Mouse (Mus musculus): ENCODE measurements around the gene Tmem132d. TPM values are rescaled to one million over a fixed set of nuclear protein-coding genes. Genes with fewer than 3 reads are reported as not detected.

The Tmem132d gene
- polyA plus RNA-seq, 1 experiment from 2014 or later, result 0.02 TPM

GRCm38 (mm10) chr5:128211125-128211524 is 221.8 kb downstream of the Tmem132d start:
- H3K27me3 ChIP-seq, result no peaks in the 10 kb centered on the region
- H3K4me3 ChIP-seq (replicated peaks), result no peak overlapping the region
- 0 out of 2 replicates have a peak, but pooled peaks cover 6% of the 10 kb centered on the region for H3K9me3 ChIP-seq (replicated peaks)
- H3K27ac ChIP-seq, result no peak overlapping the region
- no peak overlapping the region for H3K9ac ChIP-seq
- H3K36me3 ChIP-seq, result no peaks in the 10 kb centered on the region
- H3K4me2 ChIP-seq, result no peak overlapping the region
- no peaks in the 10 kb centered on the region for H3K4me1 ChIP-seq (replicated peaks)
- WGBS (ENCODE audit: insufficient replicate concordance), result 57% methylated on average over 5 of the region's 5 CpGs
- DNase-seq, result no peak
- no peak for ATAC-seq (ENCODE audit: low read depth)

GRCm38 (mm10) chr5:128205716-128206115 is 227.2 kb downstream of the Tmem132d start:
- H3K36me3 ChIP-seq, result no peaks in the 10 kb centered on the region
- H3K4me1 ChIP-seq (replicated peaks), result no peaks in the 10 kb centered on the region
- H3K4me3 ChIP-seq (replicated peaks), result no peak overlapping the region
- H3K4me2 ChIP-seq, result no peak overlapping the region
- DNase-seq (no peak), ATAC-seq (ENCODE audit: low read depth) (no peak)
- peaks cover 16% of the 10 kb centered on the region; the same call in 1 of the 2 replicates for H3K9me3 ChIP-seq (replicated peaks)
- no peak overlapping the region for H3K9ac ChIP-seq
- H3K27ac ChIP-seq, result no peak overlapping the region
- 29% methylated on average over 2 of the region's 2 CpGs for WGBS (ENCODE audit: insufficient replicate concordance)
- no peaks in the 10 kb centered on the region for H3K27me3 ChIP-seq

GRCm38 (mm10) chr5:128204685-128205320 is 228.1 kb downstream of the Tmem132d start:
- H3K9ac ChIP-seq, result no peak overlapping the region
- H3K4me2 ChIP-seq, result no peak overlapping the region
- H3K36me3 ChIP-seq, result no peaks in the 10 kb centered on the region
- H3K9me3 ChIP-seq (replicated peaks), result peaks cover 13% of the 10 kb centered on the region; the same call in 1 of the 2 replicates
- 68% methylated on average over 17 of the region's 17 CpGs for WGBS (ENCODE audit: insufficient replicate concordance)
- H3K4me1 ChIP-seq (replicated peaks), result no peaks in the 10 kb centered on the region
- DNase-seq (no peak), ATAC-seq (ENCODE audit: low read depth) (no peak)
- no peak overlapping the region for H3K27ac ChIP-seq
- H3K4me3 ChIP-seq (replicated peaks), result no peak overlapping the region
- H3K27me3 ChIP-seq, result no peaks in the 10 kb centered on the region

- Histone ChIP-seq H3K27ac (no peak overlapping the region), H3K27me3 (no peaks in the 10 kb centered on the region), H3K4me3 (replicated peaks) (no peak overlapping the region), H3K9me3 (replicated peaks) (peaks cover 13% of the 10 kb centered on the region; the same call in 1 of the 2 replicates), H3K4me2 (no peak overlapping the region), H3K36me3 (no peaks in the 10 kb centered on the region), H3K4me1 (replicated peaks) (no peaks in the 10 kb centered on the region), H3K9ac (no peak overlapping the region)
- DNase-seq, result no peak
- no peak for ATAC-seq (ENCODE audit: low read depth)
- WGBS (ENCODE audit: insufficient replicate concordance), result 40% methylated on average over 9 of the region's 9 CpGs
Measured at GRCm38 (mm10) chr5:128203879-128204581, 228.8 kb downstream of the Tmem132d start.

- H3K36me3 ChIP-seq, result no peaks in the 10 kb centered on the region
- H3K27ac ChIP-seq, result no peak overlapping the region
- no peak overlapping the region for H3K9ac ChIP-seq
- ATAC-seq (ENCODE audit: low read depth) (no peak), DNase-seq (no peak)
- H3K4me1 ChIP-seq (replicated peaks), result no peaks in the 10 kb centered on the region
- H3K9me3 ChIP-seq (replicated peaks), result 0 out of 2 replicates have a peak, but pooled peaks cover 3% of the 10 kb centered on the region
- H3K27me3 ChIP-seq, result no peaks in the 10 kb centered on the region
- no peak overlapping the region for H3K4me3 ChIP-seq (replicated peaks)
- no peak overlapping the region for H3K4me2 ChIP-seq
- WGBS (ENCODE audit: insufficient replicate concordance), result 67% methylated on average over 4 of the region's 4 CpGs
Measured at GRCm38 (mm10) chr5:128194106-128194505, 238.8 kb downstream of the Tmem132d start.

- no peak for DNase-seq
- no peak overlapping the region for H3K4me2 ChIP-seq
- H3K4me1 ChIP-seq (replicated peaks), result no peaks in the 10 kb centered on the region
- no peak for ATAC-seq (ENCODE audit: low read depth)
- H3K36me3 ChIP-seq, result no peaks in the 10 kb centered on the region
- 64% methylated on average over 6 of the region's 6 CpGs for WGBS (ENCODE audit: insufficient replicate concordance)
- H3K9ac ChIP-seq, result no peak overlapping the region
- H3K4me3 ChIP-seq (replicated peaks), result no peak overlapping the region
- H3K27ac ChIP-seq, result no peak overlapping the region
- no peaks in the 10 kb centered on the region for H3K27me3 ChIP-seq
- H3K9me3 ChIP-seq (replicated peaks), result 0 out of 2 replicates have a peak, but pooled peaks cover 3% of the 10 kb centered on the region
Measured at GRCm38 (mm10) chr5:128192485-128193055, 240.3 kb downstream of the Tmem132d start.

GRCm38 (mm10) chr5:128191710-128192109 is 241.2 kb downstream of the Tmem132d start:
- WGBS (ENCODE audit: insufficient replicate concordance), result 67% methylated on average over 9 of the region's 9 CpGs
- ATAC-seq (ENCODE audit: low read depth) (no peak), DNase-seq (no peak)
- H3K4me2 ChIP-seq, result no peak overlapping the region
- no peaks in the 10 kb centered on the region for H3K27me3 ChIP-seq
- H3K9ac ChIP-seq, result no peak overlapping the region
- no peaks in the 10 kb centered on the region for H3K36me3 ChIP-seq
- H3K27ac ChIP-seq, result no peak overlapping the region
- no peak overlapping the region for H3K4me3 ChIP-seq (replicated peaks)
- H3K4me1 ChIP-seq (replicated peaks), result no peaks in the 10 kb centered on the region
- 0 out of 2 replicates have a peak, but pooled peaks cover 6% of the 10 kb centered on the region for H3K9me3 ChIP-seq (replicated peaks)

GRCm38 (mm10) chr5:128190243-128190820 is 242.5 kb downstream of the Tmem132d start:
- DNase-seq, result no peak
- Histone ChIP-seq H3K9ac (no peak overlapping the region), H3K9me3 (replicated peaks) (0 out of 2 replicates have a peak, but pooled peaks cover 6% of the 10 kb centered on the region), H3K4me3 (replicated peaks) (no peak overlapping the region), H3K4me1 (replicated peaks) (no peaks in the 10 kb centered on the region), H3K27me3 (no peaks in the 10 kb centered on the region), H3K4me2 (no peak overlapping the region), H3K36me3 (no peaks in the 10 kb centered on the region), H3K27ac (no peak overlapping the region)
- no peak for ATAC-seq (ENCODE audit: low read depth)
- WGBS (ENCODE audit: insufficient replicate concordance), result 71% methylated on average over 14 of the region's 14 CpGs

- Histone ChIP-seq H3K4me3 (replicated peaks) (no peak overlapping the region), H3K27me3 (no peaks in the 10 kb centered on the region), H3K4me2 (no peak overlapping the region), H3K9me3 (replicated peaks) (no peaks in the 10 kb centered on the region), H3K4me1 (replicated peaks) (no peaks in the 10 kb centered on the region), H3K27ac (no peak overlapping the region), H3K36me3 (no peaks in the 10 kb centered on the region), H3K9ac (no peak overlapping the region)
- DNase-seq (no peak), ATAC-seq (ENCODE audit: low read depth) (no peak)
- WGBS (ENCODE audit: insufficient replicate concordance), result 55% methylated on average over 2 of the region's 2 CpGs
Measured at GRCm38 (mm10) chr5:128176234-128176633, 256.6 kb downstream of the Tmem132d start.

GRCm38 (mm10) chr5:128158901-128159675 is 273.8 kb downstream of the Tmem132d start:
- WGBS (ENCODE audit: insufficient replicate concordance), result 64% methylated on average over 12 of the region's 12 CpGs
- Histone ChIP-seq H3K4me3 (replicated peaks) (no peak overlapping the region), H3K4me2 (no peak overlapping the region), H3K27ac (no peak overlapping the region), H3K9me3 (replicated peaks) (0 out of 2 replicates have a peak, but pooled peaks cover 3% of the 10 kb centered on the region), H3K36me3 (no peaks in the 10 kb centered on the region), H3K4me1 (replicated peaks) (no peaks in the 10 kb centered on the region), H3K27me3 (no peaks in the 10 kb centered on the region), H3K9ac (no peak overlapping the region)
- DNase-seq, result no peak
- no peak for ATAC-seq (ENCODE audit: low read depth)

GRCm38 (mm10) chr5:128151461-128151860 is 281.4 kb downstream of the Tmem132d start:
- Histone ChIP-seq H3K9ac (no peak overlapping the region), H3K4me1 (replicated peaks) (no peaks in the 10 kb centered on the region), H3K4me2 (no peak overlapping the region), H3K27ac (no peak overlapping the region), H3K4me3 (replicated peaks) (no peak overlapping the region), H3K9me3 (replicated peaks) (no peaks in the 10 kb centered on the region; the same call in 1 of the 2 replicates), H3K36me3 (no peaks in the 10 kb centered on the region), H3K27me3 (no peaks in the 10 kb centered on the region)
- 74% methylated on average over 6 of the region's 8 CpGs for WGBS (ENCODE audit: insufficient replicate concordance)
- ATAC-seq (ENCODE audit: low read depth), result no peak
- no peak for DNase-seq
